Mouse (Mus musculus) heart, postnatal 0 days (tissue): ENCODE data around the gene Ccl22.

Experiments used
- CTCF ChIP-seq: IDR thresholded peaks from 2 replicates; pipeline ENCODE4 v1.5.1; 2016; ENCODE audit warnings: antibody characterized with exemption, control low read depth, low read depth
- EP300 ChIP-seq: IDR thresholded peaks from 2 replicates; pipeline ENCODE4 v1.6.1; 2016; ENCODE audit warnings: antibody characterized with exemption, low read depth

- TF ChIP-seq EP300 (no peak), CTCF (no peak)
Observed at GRCm38 (mm10) chr8:94754006-94754405, 8.6 kb downstream of the Ccl22 start.
